Mouse (Mus musculus) kidney, adult 18-20 months (tissue): ENCODE measurements at regions not wholly inside any gene's neighbourhood (a gene's known extent, or its start where the extent isn't known, plus 50 kb on each side); places are given as distances from the start of the nearest gene placed in this dataset.
A peak's percentile ranks its signal among the peaks of the same experiment; 100 is the strongest.

Experiments used
- DNase-seq: peaks from one replicate; pipeline ENCODE4 v3.0.0; 2021

DNA sequence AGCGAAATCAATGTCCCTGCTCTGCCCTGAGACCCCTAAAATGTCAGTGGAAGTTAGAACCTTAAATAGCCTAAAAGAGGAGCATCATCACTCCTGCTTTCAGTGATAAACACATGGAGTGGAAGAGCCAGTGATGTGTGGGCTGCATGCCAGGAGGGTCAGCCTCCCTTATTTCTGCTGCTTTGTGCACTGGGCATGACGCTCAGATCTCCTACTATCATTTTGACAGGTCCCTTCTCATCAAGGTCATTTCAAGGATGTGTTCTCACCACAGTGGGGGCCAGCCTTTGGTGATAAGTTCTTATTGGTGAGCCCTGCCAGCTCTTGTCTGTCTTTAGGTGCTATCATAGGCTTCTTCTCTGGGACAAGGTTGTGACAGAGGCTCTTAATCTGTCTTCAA is 215.5 kb upstream of the Dynlrb2 start:
- no peak for DNase-seq

DNA sequence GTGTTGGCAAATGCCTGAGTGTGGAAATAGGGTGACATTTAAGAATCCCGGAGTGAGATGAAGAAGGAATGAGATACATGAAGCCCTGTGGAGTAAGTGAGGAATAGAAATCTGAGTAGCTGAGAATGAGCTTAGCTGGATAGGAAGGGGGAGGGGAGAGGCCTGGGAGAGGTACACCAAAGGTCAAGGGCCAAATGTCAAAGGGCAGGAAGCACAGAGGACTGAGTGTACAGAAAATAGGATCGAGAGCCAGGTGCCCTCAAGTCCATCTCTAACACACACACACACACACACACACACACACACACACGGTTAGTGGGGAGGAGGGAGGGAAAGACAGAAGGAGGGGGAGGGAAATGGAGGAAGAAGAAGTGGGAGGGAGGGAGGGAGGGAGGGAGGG is 220.8 kb upstream of the Dynlrb2 start:
- DNase-seq = no peak

DNA sequence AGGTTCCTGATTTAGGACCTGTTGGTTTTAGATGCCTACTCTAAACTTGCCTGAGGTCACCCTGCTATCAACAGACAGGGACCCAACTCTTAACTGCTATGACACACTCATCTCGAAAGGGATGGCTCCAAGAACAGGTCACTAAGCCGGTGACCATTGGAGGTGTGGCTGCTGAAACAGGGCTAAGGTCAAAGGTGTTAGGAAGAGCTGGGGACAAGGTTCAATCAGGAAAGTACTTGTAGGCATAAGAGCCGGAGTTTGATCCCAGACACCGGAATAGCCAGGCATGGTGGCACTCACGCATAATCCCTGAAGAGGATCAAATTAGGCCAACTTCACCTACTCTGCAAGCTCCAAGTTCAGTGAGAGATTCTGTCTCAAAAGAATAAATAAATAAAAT is 222.4 kb upstream of the Dynlrb2 start:
- DNase-seq = no peak

DNA sequence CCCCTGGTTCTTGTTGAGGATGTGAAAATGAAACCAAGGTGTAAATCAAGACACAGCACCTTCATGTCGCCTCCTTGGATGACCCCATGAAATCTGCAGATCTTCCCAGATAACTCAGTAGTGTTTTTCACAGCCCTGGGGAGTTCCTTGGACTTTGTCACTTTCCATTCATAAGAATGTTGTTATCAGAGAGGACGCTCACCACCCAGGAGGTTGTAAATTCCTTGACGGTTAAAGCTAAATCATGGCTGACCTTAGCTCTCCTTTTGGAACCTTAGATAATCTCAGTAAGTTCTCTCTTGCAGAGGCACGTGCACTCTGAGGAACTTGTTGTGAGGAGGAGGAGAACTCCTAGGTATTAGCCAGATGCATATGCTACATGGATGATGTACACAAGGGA is 229.8 kb upstream of the Dynlrb2 start:
- no peak for DNase-seq

DNA sequence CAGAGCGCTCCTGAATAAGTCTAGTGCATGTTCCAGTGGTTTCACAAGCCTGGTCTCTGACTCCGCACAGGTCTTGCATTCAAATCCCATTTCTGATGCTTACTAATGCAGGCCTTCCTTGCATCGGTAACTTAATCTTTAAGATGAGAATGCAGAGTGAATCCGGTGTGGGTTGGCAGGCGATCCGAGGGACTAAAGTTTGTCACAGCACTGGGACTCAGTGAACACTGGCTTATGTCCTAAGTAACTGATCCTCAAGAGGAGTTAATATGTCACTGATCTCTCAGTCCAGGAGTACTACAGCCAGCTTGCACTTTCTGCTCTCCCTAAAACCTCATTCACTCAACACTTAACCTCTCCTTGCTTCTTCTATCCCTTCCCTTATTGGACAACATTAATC is 233.5 kb upstream of the Dynlrb2 start:
- peak; percentile 59 for DNase-seq

DNA sequence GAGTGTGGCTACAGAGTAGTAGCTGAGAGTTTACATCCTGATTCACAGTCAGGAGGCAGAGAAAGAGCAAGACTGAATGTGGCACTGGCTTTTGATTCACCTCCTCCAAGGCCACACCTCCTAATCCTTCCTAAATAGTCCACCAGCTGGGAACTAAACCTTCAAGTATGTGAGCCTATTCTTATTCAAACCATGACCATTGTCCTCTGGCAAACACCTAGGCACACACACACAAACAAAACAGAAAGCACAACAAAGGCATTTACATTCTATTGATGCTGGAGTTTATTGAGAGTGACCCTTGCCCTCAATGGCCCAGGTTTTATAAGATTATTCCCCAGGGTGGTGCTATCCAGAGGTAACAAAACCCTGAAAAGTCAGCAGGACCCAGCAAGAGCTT is 235.4 kb upstream of the Dynlrb2 start:
- no peak for DNase-seq

DNA sequence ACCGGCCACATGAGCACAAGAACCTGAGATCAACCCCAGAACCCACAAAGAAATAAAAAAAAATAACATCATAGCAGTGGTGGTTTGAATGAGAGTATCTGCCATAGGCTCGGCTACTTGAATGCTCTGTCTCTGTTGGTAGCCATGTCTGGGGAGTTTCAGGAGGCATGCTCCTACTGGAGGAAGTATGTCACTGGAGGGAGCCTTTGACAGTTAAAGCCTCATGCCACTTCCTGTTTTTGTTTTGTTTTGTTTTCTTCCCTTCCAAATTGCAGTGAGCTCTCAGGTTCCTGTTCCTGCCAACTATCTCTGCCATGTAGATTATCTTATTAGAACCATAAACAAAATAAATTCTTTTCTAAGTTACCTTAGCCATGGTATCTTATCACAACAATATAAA is 236.1 kb upstream of the Dynlrb2 start:
- DNase-seq = no peak

DNA sequence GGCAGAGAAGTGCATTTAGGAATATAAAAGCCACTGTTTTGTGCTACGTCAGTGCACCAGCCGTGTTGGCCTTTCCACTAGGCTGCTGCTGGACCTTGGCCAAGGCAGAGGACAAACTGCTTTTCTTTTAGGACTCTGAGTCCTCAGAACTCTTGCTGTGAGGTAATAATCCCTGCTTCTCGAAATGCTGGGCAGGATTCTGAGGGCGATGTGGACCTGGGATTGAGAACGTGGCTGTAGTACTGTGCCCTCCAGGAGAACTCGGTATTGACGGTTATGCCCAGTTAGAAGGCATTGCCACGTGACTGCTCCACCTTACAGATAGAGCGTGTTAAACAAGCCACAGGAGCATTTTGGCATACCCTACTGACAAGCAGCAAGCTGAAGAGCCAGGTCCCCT is 236.6 kb upstream of the Dynlrb2 start:
- peak; percentile 80 for DNase-seq

DNA sequence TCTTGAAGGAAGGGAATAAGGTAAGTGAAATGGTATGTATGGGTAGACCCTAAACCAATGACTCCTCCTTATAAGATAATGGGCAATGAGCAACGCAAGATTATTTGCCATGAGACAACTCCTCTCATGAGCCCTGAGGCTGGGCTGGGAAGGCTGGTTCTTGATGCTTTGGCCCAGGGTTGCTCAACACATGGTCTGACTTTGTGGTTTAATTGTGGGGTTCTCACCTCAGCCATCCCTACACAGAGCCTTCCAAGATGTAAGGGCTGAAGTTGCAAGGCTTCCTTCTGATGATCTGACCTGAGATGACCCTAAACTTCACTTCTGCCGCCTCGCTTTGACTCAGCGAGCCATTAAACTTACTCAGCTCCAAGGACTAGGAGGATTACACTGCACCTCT is 237.8 kb upstream of the Dynlrb2 start:
- no peak for DNase-seq

DNA sequence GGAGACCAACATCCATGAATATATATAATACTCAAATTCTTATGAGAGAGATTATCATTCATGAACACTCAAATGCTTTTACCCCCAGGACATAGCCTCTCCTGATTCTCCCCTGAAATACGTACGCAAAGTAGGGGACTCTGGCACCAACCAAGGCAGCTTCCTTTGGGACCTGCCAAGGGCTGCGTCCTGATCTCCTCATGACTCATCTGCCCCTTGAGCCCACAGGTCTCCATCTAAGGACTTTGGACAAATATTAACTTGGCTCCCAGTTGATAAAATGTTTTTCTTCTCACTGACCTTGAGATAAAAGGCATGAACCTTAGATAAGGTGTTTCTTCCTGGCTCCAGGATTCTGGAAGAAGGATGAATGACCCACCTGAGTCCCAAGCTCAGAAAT is 239.2 kb upstream of the Dynlrb2 start:
- no peak for DNase-seq

DNA sequence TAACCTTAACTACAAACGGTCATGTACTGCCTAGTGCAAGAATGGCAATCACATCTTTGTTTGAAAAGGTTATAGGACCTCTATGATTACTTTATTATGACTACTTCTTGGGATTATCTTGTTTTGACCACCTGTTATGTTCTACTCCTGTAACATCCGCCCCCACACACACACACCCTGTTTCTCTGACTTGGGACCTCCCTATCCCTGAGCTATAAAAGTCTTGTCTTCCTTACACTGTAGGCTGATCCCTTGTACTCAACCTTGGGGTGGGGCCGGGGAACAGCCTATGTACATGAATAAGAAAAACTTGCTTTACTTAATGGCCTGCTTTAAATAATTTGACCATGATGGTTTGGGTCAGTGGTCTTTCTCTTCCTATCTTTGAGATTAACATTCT is 240.7 kb upstream of the Dynlrb2 start:
- DNase-seq = no peak

DNA sequence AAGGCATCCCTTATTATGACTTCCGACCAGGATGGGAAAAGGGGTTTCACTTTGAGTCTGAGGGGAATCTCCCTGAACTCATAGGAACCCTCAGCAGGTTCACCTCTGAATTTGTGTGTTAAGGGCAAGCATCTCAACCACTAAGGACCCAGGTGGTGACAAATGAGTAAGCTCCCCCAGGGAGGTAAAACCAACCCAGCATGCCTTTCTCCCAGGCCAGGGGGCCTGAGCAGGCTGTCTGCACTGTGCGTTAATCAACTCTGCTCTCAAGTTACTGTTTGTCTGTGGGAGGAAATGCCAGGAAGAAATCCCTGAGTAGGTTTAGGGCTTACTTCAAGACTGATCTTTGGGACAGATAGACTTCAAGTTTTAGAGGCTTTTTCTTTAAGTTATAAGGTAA is 243.5 kb upstream of the Dynlrb2 start:
- no peak for DNase-seq

DNA sequence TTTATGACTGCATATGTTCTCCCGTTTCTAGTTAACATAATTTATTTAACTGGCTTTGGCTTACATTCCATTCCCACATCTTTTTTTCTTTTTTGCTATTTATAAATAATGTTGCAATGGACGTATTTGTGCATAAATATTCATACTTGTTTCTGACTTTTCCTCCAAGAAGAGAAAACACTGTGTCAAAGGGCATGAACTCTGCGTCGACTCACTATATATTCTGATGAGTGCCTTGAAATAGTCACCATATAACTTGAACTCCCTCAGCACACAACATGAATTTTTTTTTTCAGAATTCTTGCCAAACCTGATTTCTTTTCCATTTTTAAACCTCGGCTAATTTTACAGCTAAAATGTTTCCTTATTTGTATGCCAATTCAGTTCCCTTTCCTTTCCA is 249.4 kb upstream of the Dynlrb2 start:
- no peak for DNase-seq

DNA sequence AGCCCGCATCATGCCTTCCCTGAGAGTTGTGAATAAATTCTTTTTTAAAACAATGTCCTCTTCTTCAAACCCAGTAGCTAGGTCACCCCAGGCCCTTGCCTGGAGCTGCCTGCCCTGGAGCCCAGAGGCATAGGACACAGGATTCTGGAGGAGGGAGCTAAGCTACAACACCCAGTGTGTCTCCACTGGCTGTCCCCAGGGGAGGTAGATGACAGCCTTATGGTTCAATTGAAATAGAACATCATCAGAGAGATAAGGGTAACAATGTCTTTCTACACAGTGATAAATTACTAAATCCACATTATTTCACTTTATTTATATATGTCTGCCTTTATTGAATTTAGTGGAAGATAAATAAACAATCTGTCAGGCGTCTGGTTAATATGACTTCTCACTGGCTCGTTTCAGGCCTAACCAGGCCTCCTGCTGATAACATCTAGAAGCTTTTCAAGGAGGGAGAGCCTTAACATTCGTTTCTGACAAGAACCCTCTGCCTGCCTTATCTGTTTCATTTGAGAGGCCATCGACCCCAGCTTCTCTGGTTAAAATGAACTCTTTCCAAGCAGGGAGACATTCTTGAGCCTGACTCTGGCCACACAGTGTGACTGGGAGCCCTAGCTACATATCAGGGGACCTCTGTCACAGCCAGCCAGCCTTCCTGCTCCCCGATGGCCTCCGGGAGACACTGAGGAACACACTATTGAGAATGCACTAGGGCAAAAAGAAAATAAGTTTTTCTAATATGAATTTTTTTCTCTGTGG is 252.1 kb upstream of the Dynlrb2 start:
- DNase-seq = no peak

DNA sequence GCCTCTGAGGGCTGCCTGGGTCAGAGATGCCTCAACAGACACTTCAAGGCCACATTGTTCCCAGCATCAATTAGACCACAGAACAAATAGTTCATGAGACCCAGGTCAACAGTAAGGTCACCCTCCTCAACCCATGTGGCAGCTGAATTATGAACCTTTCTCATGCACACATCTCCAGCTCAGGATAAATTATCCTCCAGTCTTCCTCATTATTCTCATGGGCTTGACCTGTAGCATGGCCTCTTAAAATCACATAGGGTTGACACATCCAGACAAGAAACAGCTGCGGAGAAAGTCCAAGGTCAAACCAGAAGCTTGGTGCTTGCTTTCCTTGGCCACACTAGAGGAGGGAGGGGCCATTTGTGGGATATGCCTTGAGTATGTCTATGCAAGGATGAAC is 256.4 kb upstream of the Dynlrb2 start:
- DNase-seq = peak; percentile 33

DNA sequence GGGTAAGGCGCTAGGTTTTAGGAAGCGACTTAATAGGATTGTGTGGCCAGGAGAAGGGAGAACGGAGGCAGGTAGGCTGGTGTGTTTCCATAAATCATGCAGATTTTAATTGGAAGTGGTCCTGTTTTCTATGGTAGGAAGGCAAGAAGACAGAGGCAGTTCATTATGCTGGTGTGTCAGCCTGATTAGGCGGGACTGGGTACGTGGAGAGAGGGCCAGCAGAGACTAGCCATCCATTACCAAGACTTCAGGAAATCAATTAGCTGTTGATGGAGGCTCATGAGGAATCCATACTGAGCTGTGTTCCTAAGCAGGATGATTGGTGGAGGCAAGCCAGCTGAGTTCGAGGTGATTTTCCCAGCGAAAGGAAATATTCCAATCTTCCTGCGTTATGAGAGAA is 261.3 kb upstream of the Dynlrb2 start:
- DNase-seq = no peak

DNA sequence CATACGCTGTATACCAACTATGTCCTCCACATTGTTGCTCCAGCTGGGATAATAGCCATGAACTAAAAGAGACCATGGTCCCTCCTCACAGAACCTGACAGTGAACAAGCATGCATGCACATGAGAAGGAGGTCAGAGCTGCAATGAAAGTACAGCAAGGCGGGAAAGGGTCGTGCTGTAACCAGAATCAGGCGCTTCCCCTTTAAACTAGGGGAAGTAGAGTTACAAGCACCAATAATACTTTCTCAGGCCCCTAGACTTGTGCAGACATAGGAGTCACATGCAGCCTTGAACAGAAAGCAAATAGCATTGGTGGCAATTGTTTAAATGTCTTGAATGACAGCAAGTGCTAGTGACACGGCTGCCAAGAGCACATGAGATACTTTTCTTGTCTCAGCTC is 261.8 kb upstream of the Dynlrb2 start:
- DNase-seq = no peak

DNA sequence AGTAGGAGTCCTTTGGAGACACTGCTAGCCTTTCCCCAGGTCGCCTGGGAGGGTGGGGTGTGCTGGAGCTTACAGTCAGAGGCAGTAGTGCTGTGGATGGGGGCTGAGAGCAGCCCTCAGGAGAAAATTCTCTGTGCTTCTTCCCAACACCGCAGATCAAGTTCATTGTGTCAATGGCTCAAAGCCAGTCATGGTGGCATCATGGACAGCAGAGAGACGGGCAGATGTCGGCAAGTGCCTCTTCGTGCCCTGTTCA is 262.9 kb upstream of the Dynlrb2 start:
- no peak for DNase-seq

DNA sequence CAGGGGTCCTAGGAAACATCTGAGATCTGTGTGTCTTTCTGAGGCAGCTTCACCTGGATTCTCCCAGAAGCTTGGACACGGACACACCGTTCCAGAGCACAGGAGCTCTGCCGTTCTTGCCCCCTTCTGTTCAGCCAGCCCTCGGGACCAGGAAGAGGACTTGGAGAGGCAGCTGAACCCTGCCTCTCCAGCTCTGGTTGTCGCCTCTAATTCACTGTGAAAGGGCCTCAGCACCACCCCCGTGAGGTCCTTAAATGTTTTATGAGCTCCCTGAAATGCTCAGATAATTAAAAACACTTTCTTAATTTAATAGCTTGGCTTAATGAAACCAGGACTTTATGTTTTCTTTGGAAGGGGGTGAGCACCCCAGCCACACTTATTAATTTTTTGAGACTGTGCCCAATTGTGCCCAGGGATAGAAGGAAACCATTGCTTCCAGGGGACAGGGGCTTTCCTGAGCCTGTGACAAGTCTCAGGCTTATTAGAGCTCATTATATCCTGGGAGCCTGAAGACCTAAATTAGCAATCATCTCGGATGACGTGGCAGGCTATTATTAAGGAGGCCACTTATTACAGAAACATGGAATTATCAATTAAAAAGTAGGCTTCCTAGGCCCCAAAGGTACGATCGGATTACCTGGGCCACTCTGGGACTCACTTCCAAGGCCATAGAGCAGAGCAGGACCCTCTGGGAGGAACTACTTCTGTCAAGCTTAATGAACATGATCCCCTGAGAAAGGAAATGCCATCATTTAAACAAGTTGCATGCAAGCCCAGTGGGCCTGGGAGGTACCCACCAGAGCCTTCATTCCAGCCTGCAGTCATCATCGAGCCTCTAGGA is 263.4 kb upstream of the Dynlrb2 start:
- DNase-seq = no peak

DNA sequence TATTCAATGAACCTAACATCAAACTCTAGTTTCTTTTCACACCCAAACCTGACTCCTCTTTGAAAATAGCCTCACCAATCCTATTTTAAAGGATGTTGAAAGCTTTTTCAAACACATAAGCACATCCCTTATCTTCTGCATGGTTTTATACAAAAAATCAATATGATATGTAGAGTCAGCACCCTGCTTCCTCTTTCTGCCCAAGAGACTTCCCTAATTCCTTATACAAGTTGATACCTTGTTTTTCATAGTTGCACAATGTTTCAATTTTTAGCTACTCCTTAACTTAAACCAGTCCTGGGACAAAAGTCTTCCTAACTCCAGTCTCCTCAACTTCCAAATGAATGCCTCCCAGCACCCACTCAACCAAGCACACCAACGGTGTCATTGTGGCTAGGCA is 266.1 kb upstream of the Dynlrb2 start:
- no peak for DNase-seq

DNA sequence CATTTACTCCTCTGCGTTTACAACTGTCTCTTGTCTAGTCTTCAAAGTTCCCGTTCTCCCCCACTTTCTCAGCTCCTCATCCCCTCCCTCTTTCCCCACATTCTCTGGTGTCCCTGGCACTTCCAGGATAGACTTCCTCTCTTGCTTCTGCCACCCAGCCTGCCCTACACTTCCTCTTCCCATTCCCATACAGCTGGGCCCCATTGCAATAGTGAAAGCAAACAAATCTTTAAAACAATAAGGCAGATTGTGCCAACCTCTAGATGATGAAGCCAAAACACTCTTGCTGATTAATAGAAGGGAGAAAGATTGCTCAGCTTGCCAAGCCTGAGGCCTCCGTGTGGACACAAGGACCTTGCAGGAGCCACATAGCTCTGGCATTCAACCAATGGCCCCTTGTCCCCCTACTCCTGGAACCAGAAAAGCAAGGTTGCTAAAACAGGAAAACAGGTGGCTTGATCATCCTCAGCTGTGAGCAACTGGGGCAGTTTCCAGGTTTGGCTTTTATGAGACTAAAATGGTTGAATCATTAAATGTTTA is 267.1 kb upstream of the Dynlrb2 start:
- DNase-seq = no peak

DNA sequence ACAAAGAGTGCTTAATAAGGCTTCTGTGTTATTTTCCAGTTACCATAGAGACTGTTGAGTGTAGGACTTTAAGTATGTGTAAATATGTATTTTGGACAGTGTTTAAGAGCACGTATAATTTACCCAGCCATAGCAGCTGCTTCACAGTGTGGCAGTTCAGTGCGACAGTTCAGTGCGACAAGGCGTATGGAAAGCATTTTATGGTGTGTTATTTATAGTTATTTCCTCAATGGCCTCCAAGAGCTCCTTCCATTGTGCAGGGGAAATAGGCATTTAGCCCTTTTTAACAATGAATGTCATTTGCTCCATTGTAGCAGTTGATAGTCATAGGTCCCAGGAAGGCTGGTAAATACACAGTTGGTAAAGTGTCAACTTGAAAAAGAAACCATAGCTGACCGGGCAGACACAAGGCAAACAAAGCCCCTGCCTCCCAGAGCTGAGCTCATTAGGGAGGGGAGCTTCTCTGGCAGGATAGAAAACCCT is 275.1 kb upstream of the Dynlrb2 start:
- no peak for DNase-seq

DNA sequence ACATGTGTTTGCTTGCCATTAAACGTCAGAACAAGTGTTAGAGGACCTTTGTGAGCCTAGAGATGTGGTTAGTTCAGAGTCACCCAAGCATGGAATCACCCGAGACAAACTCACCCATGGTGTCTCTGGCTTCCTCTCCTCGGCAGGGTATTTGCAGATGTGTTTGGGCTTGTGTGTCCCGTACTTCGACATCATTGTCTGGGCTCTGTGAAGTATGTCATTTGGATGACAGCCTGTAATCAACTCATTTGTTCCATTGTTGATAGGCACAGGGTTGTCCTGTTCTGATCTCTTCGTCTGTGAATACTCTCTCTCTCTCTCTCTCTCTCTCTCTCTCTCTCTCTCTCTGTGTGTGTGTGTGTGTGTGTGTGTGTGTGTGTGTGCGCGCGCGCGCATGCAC is 277.8 kb upstream of the Dynlrb2 start:
- DNase-seq = no peak

DNA sequence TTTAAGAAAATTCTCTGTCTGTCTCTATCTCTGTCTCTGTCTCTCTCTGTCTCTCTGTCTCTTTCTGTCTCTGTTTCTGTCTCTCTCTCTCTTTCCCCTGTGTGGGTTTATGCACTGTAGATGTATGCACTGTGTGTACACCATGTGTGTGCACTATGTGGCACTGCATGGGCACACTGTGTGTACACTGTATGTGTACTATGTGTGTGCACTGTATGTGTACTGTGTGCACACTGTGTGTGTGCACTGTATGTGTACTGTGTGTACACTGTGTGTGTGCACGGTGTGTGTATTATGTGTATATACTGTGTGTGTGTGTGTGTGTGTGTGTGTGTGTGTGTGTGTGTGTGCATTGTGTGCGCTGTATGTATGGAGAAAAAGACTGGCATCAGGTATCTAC is 281.5 kb upstream of the Dynlrb2 start:
- DNase-seq = no peak

DNA sequence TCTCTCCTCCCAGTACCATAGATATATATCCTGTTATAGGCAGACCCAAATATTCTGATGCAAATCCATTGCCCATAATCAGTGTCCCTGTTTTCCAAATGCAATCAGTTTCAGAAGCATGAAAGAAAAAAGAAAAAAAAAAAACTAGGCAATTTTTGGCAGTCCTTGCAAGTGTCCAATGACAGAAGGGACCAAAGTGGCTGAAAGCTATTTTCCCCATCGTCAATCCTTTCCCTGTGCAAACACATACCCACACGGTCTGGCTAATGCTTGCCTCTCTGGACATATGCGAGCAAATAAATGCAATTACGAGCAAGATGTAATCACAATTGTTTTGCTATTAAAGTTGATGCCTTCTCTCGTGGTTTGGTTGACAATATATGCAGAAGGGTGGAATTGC is 288.9 kb upstream of the Dynlrb2 start:
- DNase-seq = no peak
